Comparison of ENCODE assay signal across 29 mouse cellular contexts in the genomic region with DNA sequence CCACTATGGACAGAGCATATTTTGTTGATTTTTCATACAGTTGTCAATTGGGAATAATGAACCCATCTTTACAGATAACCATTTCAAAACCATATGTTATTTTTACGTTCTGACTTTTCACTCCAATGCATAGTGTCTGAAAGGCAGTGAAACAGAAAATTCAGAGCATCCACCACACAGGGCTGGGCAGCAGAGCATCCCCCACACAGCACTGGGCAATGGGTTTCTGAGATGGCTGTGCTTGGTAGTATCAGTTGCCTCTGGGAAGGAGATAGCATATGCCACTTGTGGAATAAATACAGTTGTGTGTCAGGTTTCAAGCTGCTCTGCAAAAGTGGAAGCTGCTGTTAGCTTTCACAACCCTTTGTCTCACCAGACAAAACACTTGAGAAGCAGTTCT.
"Had no signal": no experiment of that assay in that cellular context is flagged by ENCODE, and none has a peak within 500 bp of the region (broad histone marks: within the 10 kb centered on the region; RNA-seq: fewer than 3 reads in every experiment).

No protein-coding gene starts in this region.

- H3K9me3 ChIP-seq: embryonic facial prominence, embryonic 10.5 days; embryonic facial prominence, embryonic 12.5 days; embryonic facial prominence, embryonic 13.5 days; embryonic facial prominence, embryonic 15.5 days; forebrain, embryonic 10.5 days; forebrain, embryonic 12.5 days; forebrain, embryonic 13.5 days; forebrain, embryonic 15.5 days had no signal

- DNase-seq: cerebellum, adult 2 months; cerebellum, adult 8-10 months; cerebellum, adult 9-10 months; cerebellum, adult 9-11 months; cerebellum, postnatal 10 days; cerebellum, postnatal 14 days; cerebellum, postnatal 25 days; cerebellum, postnatal 36 days; embryo, embryonic 11 days; forebrain, postnatal 0 days; gastrocnemius, adult 2 months; gastrocnemius, postnatal 10 days; gastrocnemius, postnatal 14 days; gastrocnemius, postnatal 25 days; gastrocnemius, postnatal 36 days; heart, adult 11 months; heart, adult 18-20 months; heart, adult 2 months had no signal

- H3K27me3 ChIP-seq: embryonic facial prominence, embryonic 12.5 days; embryonic facial prominence, embryonic 13.5 days; embryonic facial prominence, embryonic 15.5 days; forebrain, embryonic 12.5 days; forebrain, embryonic 13.5 days; forebrain, embryonic 15.5 days had no signal

- ATAC-seq: forebrain, embryonic 13.5 days; forebrain, embryonic 14.5 days; forebrain, embryonic 15.5 days; forebrain, embryonic 16.5 days; forebrain, postnatal 0 days had no signal

- H3K9ac ChIP-seq: embryonic facial prominence, embryonic 12.5 days; embryonic facial prominence, embryonic 13.5 days; embryonic facial prominence, embryonic 15.5 days; forebrain, embryonic 12.5 days; forebrain, embryonic 13.5 days; forebrain, embryonic 15.5 days; forebrain, postnatal 0 days had no signal

- H3K4me1 ChIP-seq: embryonic facial prominence, embryonic 10.5 days; embryonic facial prominence, embryonic 12.5 days; embryonic facial prominence, embryonic 13.5 days; embryonic facial prominence, embryonic 15.5 days; forebrain, embryonic 10.5 days; forebrain, embryonic 12.5 days; forebrain, embryonic 15.5 days had no signal

- H3K36me3 ChIP-seq: embryonic facial prominence, embryonic 12.5 days; embryonic facial prominence, embryonic 13.5 days; embryonic facial prominence, embryonic 15.5 days; forebrain, embryonic 12.5 days; forebrain, embryonic 15.5 days had no signal

- H3K4me3 ChIP-seq: embryonic facial prominence, embryonic 10.5 days; embryonic facial prominence, embryonic 12.5 days; embryonic facial prominence, embryonic 13.5 days; embryonic facial prominence, embryonic 15.5 days; erythroblast, embryonic 14.5 days; forebrain, embryonic 10.5 days; forebrain, embryonic 12.5 days; forebrain, embryonic 13.5 days; forebrain, embryonic 15.5 days; gastrocnemius, adult 2 months; heart, adult 2 months had no signal

- H3K4me2 ChIP-seq: embryonic facial prominence, embryonic 12.5 days; embryonic facial prominence, embryonic 13.5 days; embryonic facial prominence, embryonic 15.5 days; forebrain, embryonic 12.5 days; forebrain, embryonic 13.5 days; forebrain, embryonic 15.5 days had no signal

- H3K27ac ChIP-seq: embryonic facial prominence, embryonic 10.5 days; embryonic facial prominence, embryonic 12.5 days; embryonic facial prominence, embryonic 13.5 days; embryonic facial prominence, embryonic 15.5 days; forebrain, embryonic 10.5 days; forebrain, embryonic 12.5 days; forebrain, embryonic 13.5 days; forebrain, embryonic 15.5 days; gastrocnemius, adult 2 months; heart, adult 2 months had no signal
